Mouse (Mus musculus) liver, embryonic 12.5 days (tissue): ENCODE data around the gene Slc13a5. TPM values are rescaled to one million over a fixed set of nuclear protein-coding genes. Genes with fewer than 3 reads are reported as not detected.

Source experiments
- ATAC-seq: fragments of 200-750 bp; cut with Nextera tagmentation; 2 replicates; pipeline ENCODE4 v1.8.0; 2017; ENCODE audit warnings: moderate number of reproducible peaks, mild to moderate bottlenecking, moderate library complexity
- H3K27ac ChIP-seq: fragments of 300-500 bp; sonication (generic); 2 replicates; pipeline ENCODE4 v1.5.1; 2016; ENCODE audit warnings: mild to moderate bottlenecking
- H3K27me3 ChIP-seq: fragments of 300-500 bp; sonication (generic); replicated peaks from 2 replicates; pipeline ENCODE4 v1.6.1; 2016; ENCODE audit warnings: mild to moderate bottlenecking, moderate library complexity
- H3K36me3 ChIP-seq: fragments of 300-500 bp; sonication (generic); 2 replicates; pipeline ENCODE4 v1.6.1; 2016; ENCODE audit warnings: mild to moderate bottlenecking, moderate library complexity
- H3K4me1 ChIP-seq: fragments of 300-500 bp; sonication (generic); 2 replicates; pipeline ENCODE4 v1.6.1; 2016
- H3K4me2 ChIP-seq: fragments of 300-500 bp; sonication (generic); 2 replicates; pipeline ENCODE4 v1.6.1; 2016; ENCODE audit warnings: mild to moderate bottlenecking, moderate library complexity
- H3K4me3 ChIP-seq: fragments of 300-500 bp; sonication (generic); 2 replicates; pipeline ENCODE4 v1.5.1; 2016; ENCODE audit warnings: mild to moderate bottlenecking, moderate library complexity
- H3K9ac ChIP-seq: fragments of 300-500 bp; sonication (generic); 2 replicates; pipeline ENCODE4 v1.6.1; 2016; ENCODE audit warnings: mild to moderate bottlenecking, moderate library complexity
- H3K9me3 ChIP-seq: fragments of 300-500 bp; sonication (generic); replicated peaks from 2 replicates; pipeline ENCODE4 v1.6.1; 2016; ENCODE audit warnings: mild to moderate bottlenecking, moderate library complexity
- WGBS: fragments of 180-500 bp; shearing (Covaris S2); methylation state at CpG from one replicate; pipeline ENCODE4 v1.1.7; 2016; ENCODE audit not compliant: insufficient replicate concordance; 5-methylcytosine and 5-hydroxymethylcytosine counted together
- polyA plus RNA-seq: library from polyadenylated mRNA; unstranded; fragments of >200 nt; fragmentation: Nextera tagmentation; extraction: Ambion mirVana; gene quantifications from 2 replicates; pipeline ENCODE4 v1.2.1, GENCODE M21; 2016

Slc13a5 gene
- polyA plus RNA-seq, 1 experiment from 2014 or later = not detected

DNA sequence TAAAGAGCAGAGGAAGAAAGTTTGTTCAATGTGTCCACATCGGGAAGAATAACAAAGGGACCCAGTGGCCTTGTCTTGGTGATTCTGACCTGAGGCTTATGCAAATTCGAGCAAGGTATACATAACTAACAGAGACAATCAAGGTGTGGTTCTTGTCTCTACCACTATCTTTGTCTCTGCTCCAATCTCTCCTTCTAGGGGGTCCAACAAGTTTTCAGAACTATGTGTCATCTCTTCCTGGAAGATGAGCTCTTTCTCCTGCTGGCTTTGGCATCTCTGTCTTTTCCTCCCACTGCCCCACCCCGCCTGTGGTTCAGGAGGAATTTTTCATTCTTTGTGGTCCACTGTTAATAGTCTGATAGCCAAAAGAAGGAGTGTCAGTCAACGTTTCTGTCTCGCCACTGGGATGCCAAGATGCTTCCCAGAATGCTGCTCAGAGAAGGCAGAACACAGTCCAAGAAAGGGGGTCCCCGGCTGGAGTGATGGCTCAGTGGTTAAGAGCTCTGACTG is 19.0 kb upstream of the Slc13a5 start:
- Histone ChIP-seq H3K27ac (no peak overlapping the region), H3K4me2 (no peak overlapping the region), H3K36me3 (no peaks in the 10 kb centered on the region), H3K9ac (no peak overlapping the region), H3K4me3 (no peak overlapping the region), H3K27me3 (no peaks in the 10 kb centered on the region), H3K4me1 (no peaks in the 10 kb centered on the region), H3K9me3 (no peaks in the 10 kb centered on the region)
- WGBS = 51% methylated on average over 6 of the region's 6 CpGs
- no peak for ATAC-seq

DNA sequence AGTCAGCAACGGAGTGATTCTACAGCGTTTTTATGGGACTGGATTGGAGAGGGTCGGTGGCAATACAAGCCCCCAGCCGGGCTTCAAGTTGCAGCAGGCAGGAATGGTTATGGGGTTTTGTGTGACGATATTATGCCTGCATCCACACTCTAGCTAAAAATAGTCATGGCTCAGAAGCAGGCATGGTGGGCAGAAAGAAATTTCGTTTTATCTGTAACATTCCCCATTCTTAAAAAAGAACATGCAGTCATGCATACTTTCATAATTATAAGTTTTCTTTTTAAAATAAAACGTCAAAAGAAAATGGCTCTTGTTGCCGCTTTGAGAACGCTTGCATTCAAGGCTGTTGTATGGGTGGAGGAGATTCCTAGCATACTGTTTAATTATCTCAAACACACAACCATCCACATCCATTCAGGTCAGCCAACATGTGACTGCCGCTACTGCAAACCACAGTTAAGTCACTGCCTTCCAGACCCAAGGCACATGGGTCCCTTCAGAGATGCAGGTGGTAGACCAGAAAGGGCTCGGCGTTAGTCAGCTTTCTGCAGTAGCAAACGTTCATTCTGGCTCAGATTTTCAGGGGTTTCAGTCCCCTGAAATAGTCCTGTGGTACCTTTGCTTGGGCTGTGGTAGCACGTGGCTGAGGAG is 17.6 kb upstream of the Slc13a5 start:
- H3K9ac ChIP-seq = no peak overlapping the region
- H3K4me2 ChIP-seq = no peak overlapping the region
- no peak for ATAC-seq
- H3K36me3 ChIP-seq = no peaks in the 10 kb centered on the region
- no peaks in the 10 kb centered on the region for H3K27me3 ChIP-seq
- no peaks in the 10 kb centered on the region for H3K9me3 ChIP-seq
- no peak overlapping the region for H3K27ac ChIP-seq
- H3K4me3 ChIP-seq = no peak overlapping the region
- H3K4me1 ChIP-seq = no peaks in the 10 kb centered on the region
- WGBS = 68% methylated on average over 14 of the region's 14 CpGs

DNA sequence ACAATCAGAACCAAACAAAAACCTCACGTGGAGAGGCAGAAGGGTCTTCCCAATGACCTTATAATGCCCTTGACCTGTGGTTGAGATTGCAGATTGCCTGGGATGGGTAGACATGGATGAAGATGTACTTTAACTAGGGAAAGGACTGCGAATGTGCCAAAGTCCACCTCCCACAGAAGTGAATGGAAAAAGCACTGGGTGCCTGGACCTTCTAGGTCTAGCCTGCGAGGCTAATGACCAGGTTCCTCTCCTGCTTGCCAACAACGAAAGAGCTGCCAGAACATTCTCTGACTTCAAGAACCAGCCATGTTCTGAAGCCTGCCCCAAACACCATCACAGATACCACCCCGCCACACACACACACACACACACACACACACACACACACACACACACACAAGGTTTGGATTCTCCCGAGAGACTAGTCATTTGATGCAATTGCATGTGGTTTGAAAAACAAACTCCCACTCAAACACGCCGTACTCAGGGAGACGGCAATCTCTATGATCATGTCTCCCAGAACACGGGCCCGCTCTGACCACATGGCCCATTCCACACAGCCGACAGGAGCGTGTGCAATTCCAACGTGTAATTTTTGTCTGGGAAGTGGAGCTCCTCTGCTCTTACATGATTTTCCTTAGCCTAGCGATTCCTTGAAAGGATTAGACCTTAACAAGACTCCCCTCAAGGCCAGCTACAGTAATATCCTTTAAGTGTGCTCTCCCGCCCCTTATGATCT is 16.6 kb upstream of the Slc13a5 start:
- 77% methylated on average over 15 of the region's 16 CpGs for WGBS
- Histone ChIP-seq H3K4me3 (no peak overlapping the region), H3K9me3 (no peaks in the 10 kb centered on the region), H3K4me1 (no peaks in the 10 kb centered on the region), H3K36me3 (no peaks in the 10 kb centered on the region), H3K9ac (no peak overlapping the region), H3K27ac (no peak overlapping the region), H3K4me2 (no peak overlapping the region), H3K27me3 (no peaks in the 10 kb centered on the region)
- ATAC-seq = no peak

DNA sequence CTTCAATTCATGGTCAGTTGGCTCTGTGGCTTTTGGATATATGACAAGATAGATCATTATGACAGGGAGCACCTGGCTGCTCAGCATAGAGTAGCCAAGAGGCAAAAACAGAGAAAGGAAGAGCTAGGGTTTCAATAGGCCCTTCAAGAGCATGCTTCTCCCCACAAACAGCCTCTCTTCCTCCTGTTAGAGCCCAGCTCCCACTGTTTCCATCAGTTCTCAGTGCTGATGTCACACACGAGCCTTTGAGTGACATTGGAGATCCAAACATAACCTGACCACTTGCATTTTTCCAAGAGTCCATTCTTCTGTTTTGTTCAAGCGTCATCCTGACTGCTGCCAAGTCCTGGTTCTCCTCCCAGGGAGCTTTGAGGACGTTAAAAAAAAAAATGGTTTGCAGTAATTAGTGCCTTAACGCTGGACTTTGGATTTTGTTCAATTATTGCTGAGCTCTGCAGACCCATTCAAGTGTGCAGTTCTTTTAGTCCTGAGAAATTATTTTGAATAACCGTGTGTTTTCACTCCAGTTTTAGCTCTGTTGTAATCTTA is 14.9 kb upstream of the Slc13a5 start:
- H3K4me2 ChIP-seq = no peak overlapping the region
- H3K4me1 ChIP-seq = no peaks in the 10 kb centered on the region
- H3K9ac ChIP-seq = no peak overlapping the region
- H3K36me3 ChIP-seq = no peaks in the 10 kb centered on the region
- WGBS = 53% methylated on average over 5 of the region's 5 CpGs
- no peak overlapping the region for H3K27ac ChIP-seq
- no peak overlapping the region for H3K4me3 ChIP-seq
- no peaks in the 10 kb centered on the region for H3K27me3 ChIP-seq
- H3K9me3 ChIP-seq = no peaks in the 10 kb centered on the region
- no peak for ATAC-seq

DNA sequence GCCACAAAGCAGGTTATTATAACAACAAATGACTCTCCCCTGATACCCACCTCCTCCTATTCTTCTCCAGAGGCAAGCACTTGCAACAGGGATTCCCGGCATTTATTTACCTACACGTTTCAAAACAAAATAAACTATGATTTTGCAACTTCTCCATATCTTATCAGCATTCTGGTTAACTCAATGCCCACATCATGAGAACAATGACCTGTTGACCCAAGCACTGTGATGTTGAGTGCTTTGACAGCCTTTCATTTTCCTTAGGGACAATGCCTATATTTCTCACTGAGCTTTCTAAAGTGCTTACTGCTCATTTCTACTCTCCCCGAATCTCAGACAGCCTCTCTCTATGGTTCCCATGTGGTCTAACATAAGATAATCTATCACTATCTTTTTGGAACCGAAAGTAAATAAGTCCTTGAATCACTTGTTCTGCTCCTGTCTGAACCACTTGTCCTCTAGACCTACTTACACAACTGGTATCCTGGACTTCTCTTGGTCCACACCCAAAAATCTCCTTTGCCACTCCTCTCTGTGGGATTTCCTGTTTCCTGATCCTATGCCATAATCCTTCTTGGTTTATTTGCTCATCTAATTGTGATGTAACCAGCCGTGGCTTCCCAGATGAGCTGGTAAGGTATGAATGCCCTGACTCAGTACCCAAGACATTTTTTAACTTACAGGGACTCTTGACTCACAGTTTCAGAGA is 14.3 kb upstream of the Slc13a5 start:
- H3K9ac ChIP-seq = no peak overlapping the region
- no peak overlapping the region for H3K4me2 ChIP-seq
- H3K4me3 ChIP-seq = no peak overlapping the region
- H3K9me3 ChIP-seq = no peaks in the 10 kb centered on the region
- 65% methylated on average over 5 of the region's 5 CpGs for WGBS
- H3K27ac ChIP-seq = no peak overlapping the region
- no peaks in the 10 kb centered on the region for H3K4me1 ChIP-seq
- no peaks in the 10 kb centered on the region for H3K36me3 ChIP-seq
- no peaks in the 10 kb centered on the region for H3K27me3 ChIP-seq
- no peak for ATAC-seq

DNA sequence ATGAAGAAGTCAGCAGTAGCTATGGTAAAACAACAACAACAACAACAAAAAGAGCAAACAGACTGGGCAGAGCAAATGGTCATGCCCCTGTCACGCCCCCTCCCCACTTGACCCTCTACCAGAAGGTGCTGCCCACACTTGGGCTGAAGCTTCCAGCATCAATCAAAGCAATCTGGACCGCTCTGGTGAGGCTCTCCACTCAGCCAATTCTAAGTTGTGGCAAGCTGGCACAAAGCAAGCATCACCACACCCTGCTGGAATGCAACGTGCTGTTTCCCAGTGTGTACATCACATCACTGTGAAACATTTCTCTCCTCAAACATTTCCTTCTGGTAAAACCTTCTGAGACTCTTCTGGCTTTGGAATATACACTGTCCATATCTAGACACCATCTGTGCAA is 6.3 kb upstream of the Slc13a5 start:
- Histone ChIP-seq H3K4me1 (no peaks in the 10 kb centered on the region), H3K36me3 (no peaks in the 10 kb centered on the region), H3K4me3 (no peak overlapping the region), H3K9ac (no peak overlapping the region), H3K9me3 (no peaks in the 10 kb centered on the region), H3K27ac (no peak overlapping the region), H3K27me3 (peaks cover 19% of the 10 kb centered on the region), H3K4me2 (no peak overlapping the region)
- no peak for ATAC-seq
- 37% methylated on average over 3 of the region's 3 CpGs for WGBS

DNA sequence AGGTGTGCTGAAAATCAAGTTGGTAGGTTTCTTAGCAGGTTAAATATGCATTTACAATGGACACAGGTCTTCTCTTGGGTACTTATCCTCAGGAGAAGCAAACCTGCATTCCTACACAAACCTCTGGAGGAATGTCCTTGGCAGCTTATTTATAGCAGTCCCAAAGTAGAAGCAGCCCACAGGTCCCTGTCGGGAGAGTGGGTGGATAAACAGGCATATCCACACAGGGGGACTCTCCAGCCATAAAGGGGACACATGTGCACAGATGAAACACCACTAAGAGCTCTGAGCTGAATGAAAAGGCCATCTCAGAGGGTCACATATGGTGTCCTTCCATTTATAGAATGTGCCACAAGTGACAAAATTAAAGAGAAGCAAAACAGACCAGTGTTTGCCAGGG is 4.7 kb upstream of the Slc13a5 start:
- H3K36me3 ChIP-seq = no peaks in the 10 kb centered on the region

DNA sequence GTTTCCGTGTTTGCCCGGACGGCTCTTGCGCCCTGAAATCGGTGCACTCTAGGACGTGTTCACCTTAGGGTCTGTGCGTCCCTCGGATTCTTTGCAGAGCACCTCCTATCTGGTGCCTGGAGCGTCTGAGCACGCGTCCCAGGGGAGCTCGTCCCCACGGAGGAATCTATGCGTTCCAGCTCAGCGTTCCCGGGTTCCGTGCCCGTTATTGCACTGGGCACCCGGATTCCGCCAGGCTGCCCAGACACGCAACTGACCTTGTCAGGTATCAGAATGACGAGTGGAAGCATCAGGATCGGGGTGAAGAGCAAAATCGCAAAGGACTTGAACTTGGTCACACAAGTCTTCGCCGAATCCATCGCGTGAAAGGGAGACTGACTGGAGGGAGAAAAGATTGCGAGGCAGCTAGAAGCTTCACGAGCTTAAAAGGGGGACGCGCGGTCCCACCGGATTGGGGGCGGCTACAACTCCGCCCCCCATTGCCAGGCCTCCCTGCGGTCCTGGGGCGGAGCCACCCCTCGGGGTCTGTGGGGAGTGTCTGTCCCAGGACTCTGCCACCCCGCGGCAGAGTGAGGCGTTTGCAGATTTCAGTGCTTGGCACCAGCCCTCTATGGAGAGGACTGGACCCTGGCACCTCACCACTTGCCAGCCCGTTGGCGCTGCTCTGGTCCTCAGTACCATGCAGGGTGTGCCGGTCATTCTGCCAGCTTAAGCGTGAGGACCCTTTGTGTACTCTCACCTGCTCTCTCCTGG is 639 bp downstream of the Slc13a5 start:
- peaks cover 10% of the 10 kb centered on the region; the same call in 1 of the 2 replicates for H3K4me1 ChIP-seq
- peak overlapping the region; percentile 63 for H3K4me2 ChIP-seq
- WGBS = 2% methylated on average over 46 of the region's 46 CpGs
- H3K9me3 ChIP-seq = no peaks in the 10 kb centered on the region
- no peaks in the 10 kb centered on the region for H3K36me3 ChIP-seq
- H3K4me3 ChIP-seq = peak overlapping the region; percentile 35
- no peak overlapping the region for H3K27ac ChIP-seq
- H3K27me3 ChIP-seq = peaks cover 66% of the 10 kb centered on the region
- H3K9ac ChIP-seq = 0 out of 2 replicates have a peak overlapping the region, but pooled peaks have one; percentile 4
- peak; percentile 37; the same call in 1 of the 2 replicates for ATAC-seq

More for the DNA sequence above, 4.7 kb upstream of the Slc13a5 start:
- no peaks in the 10 kb centered on the region for H3K9me3 ChIP-seq
- H3K27ac ChIP-seq = no peak overlapping the region
- no peak overlapping the region for H3K4me3 ChIP-seq
- no peak overlapping the region for H3K9ac ChIP-seq
- WGBS = 48% methylated on average over 1 of the region's 1 CpGs
- no peak for ATAC-seq
- peaks cover 35% of the 10 kb centered on the region for H3K27me3 ChIP-seq
- H3K4me2 ChIP-seq = no peak overlapping the region
- peaks cover 2% of the 10 kb centered on the region; the same call in 1 of the 2 replicates for H3K4me1 ChIP-seq

DNA sequence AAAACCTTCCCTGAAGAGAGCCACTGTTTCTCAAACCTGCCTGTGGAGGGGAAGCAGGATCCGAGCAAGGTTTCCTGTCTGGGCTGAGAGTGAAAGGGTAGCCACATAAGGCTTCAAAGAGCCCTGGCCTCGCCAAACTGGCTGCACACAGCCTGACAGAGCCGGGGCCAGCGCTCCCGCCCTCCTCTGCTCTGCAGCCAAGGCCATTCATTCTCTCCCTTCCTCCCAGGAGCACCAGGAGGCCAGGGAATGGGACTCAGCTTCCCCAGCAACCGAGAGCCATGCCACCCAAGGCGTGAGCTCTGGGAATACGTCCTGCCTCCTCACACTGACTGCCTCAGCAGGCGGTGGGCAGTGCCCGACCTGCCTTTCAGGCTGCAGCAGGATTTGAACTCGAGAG is 1.5 kb downstream of the Slc13a5 start:
- Histone ChIP-seq H3K36me3 (no peaks in the 10 kb centered on the region), H3K4me2 (no peak overlapping the region), H3K27ac (no peak overlapping the region), H3K9me3 (no peaks in the 10 kb centered on the region), H3K27me3 (peaks cover 61% of the 10 kb centered on the region), H3K9ac (no peak overlapping the region), H3K4me3 (no peak overlapping the region), H3K4me1 (peaks cover 10% of the 10 kb centered on the region; the same call in 1 of the 2 replicates)
- no peak for ATAC-seq
- 10% methylated on average over 11 of the region's 11 CpGs for WGBS

DNA sequence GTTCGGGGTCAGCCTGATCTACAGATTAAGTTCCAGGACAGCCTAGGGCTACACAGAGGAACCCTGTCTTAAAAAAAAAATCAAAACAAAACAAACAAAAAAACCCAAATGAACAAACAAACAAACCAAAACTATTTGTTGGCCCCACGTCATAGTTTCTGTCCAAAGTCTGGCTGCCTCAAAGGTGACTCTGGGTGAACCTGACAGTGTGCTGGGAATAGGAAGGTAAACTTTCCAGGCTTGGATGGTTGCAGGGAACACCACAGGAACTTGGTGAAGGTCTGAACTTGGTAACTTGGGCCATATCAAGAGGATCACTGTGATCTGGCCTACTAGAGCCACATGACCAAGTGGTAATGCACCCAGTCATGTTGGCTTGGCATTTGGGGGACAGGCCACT is 10.6 kb downstream of the Slc13a5 start:
- Histone ChIP-seq H3K9ac (no peak overlapping the region), H3K36me3 (no peaks in the 10 kb centered on the region), H3K4me2 (no peak overlapping the region), H3K27me3 (peaks cover 7% of the 10 kb centered on the region; the same call in 1 of the 2 replicates), H3K4me3 (no peak overlapping the region), H3K9me3 (no peaks in the 10 kb centered on the region), H3K4me1 (no peaks in the 10 kb centered on the region), H3K27ac (no peak overlapping the region)
- ATAC-seq = no peak
- 57% methylated on average over 2 of the region's 2 CpGs for WGBS

DNA sequence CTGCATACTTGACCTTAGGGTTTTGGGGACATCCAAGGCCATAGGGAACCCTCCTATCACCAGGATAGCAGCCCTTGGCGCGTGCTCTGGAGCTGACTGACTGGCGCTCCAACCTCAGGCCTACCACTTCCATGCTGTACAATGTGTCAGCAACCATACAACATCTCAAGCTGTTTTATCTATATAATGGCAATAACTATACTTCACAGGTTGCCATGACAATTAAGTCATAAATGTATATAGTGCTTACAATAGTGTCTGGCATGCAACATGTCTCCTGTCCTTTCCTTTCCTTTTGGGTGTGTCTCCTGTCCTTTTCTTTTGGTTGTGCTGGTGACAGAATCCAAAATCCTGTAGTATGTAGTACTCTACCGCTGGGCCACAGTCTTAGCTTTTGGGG is 11.4 kb downstream of the Slc13a5 start:
- Histone ChIP-seq H3K27me3 (peaks cover 8% of the 10 kb centered on the region; the same call in 1 of the 2 replicates), H3K36me3 (no peaks in the 10 kb centered on the region), H3K9ac (no peak overlapping the region), H3K9me3 (no peaks in the 10 kb centered on the region), H3K27ac (no peak overlapping the region), H3K4me1 (no peaks in the 10 kb centered on the region), H3K4me3 (no peak overlapping the region), H3K4me2 (no peak overlapping the region)
- 73% methylated on average over 4 of the region's 4 CpGs for WGBS
- no peak for ATAC-seq
